Mouse (Mus musculus) kidney, embryonic 14.5 days (tissue): Measurements from ENCODE around the gene Ceacam11. TPM values are rescaled to one million over a fixed set of nuclear protein-coding genes. Genes with fewer than 3 reads are reported as not detected.
"Not testable (repeated sequence)": the region's sequence is repeated elsewhere in the genome, so short reads cannot be mapped to it uniquely, and the experiment has no call there.

Source experiments
- ATAC-seq: fragments of 200-750 bp; cut with Nextera tagmentation; 2 replicates; pipeline ENCODE4 v1.8.0; 2017; ENCODE audit warnings: moderate number of reproducible peaks, mild to moderate bottlenecking, moderate TSS enrichment, moderate library complexity; ENCODE audit not compliant: low FRiP score, low TSS enrichment
- H3K27ac ChIP-seq: fragments of 300-500 bp; sonication (generic); 2 replicates; pipeline ENCODE4 v1.5.1; 2014; ENCODE audit warnings: low read depth, mild to moderate bottlenecking, low read length, moderate library complexity, mixed read lengths
- H3K27me3 ChIP-seq: fragments of 300-500 bp; sonication (generic); 2 replicates; pipeline ENCODE4 v1.6.1; 2014; ENCODE audit warnings: mild to moderate bottlenecking, low read length; ENCODE audit not compliant: control insufficient read depth, insufficient read depth
- H3K36me3 ChIP-seq: fragments of 300-500 bp; sonication (generic); 2 replicates; pipeline ENCODE4 v1.6.1; 2014; ENCODE audit warnings: low read length, mixed read lengths; ENCODE audit not compliant: control insufficient read depth, insufficient read depth
- H3K4me1 ChIP-seq: fragments of 300-500 bp; sonication (generic); 2 replicates; pipeline ENCODE4 v1.6.1; 2014; ENCODE audit warnings: low read length, mixed read lengths; ENCODE audit not compliant: control insufficient read depth, insufficient read depth
- H3K4me2 ChIP-seq: fragments of 300-500 bp; sonication (generic); replicated peaks from 2 replicates; pipeline ENCODE4 v1.6.1; 2014; ENCODE audit warnings: low read depth, mild to moderate bottlenecking, low read length
- H3K4me3 ChIP-seq: fragments of 300-500 bp; sonication (generic); 2 replicates; pipeline ENCODE4 v1.5.1; 2014; ENCODE audit warnings: mild to moderate bottlenecking, low read length
- H3K9ac ChIP-seq: fragments of 300-500 bp; sonication (generic); 2 replicates; pipeline ENCODE4 v1.6.1; 2014; ENCODE audit warnings: low read depth, mild to moderate bottlenecking, low read length, moderate library complexity
- H3K9me3 ChIP-seq: fragments of 300-500 bp; sonication (generic); 2 replicates; pipeline ENCODE4 v1.6.1; 2016; ENCODE audit warnings: low read length; ENCODE audit not compliant: control insufficient read depth
- WGBS: fragments of 180-500 bp; shearing (Covaris S2); extraction: QIAGEN DNeasy Blood & Tissue Kit; methylation state at CpG from one replicate; pipeline ENCODE4 v1.1.7; 2014; 5-methylcytosine and 5-hydroxymethylcytosine counted together
- microRNA-seq: library from miRNA; unstranded; fragments of <30 nt; microRNA quantifications from one replicate; pipeline ENCODE4, GENCODE M21; 2016
- polyA plus RNA-seq: library from polyadenylated mRNA; unstranded; fragments of >200 nt; fragmentation: Nextera tagmentation; extraction: Ambion mirVana; gene quantifications from 2 replicates; pipeline ENCODE4 v1.2.1, GENCODE M21; 2014

The Ceacam11 gene
- not detected in 2 replicates for polyA plus RNA-seq

GRCm38 (mm10) chr7:17971824-17972223 is at the start of gene Ceacam11:
Gene Ceacam11 (plus strand): TSS chr7:17972124.
- Histone ChIP-seq H3K27ac (no peak within 1 kb of the TSS), H3K4me1 (no peaks in the 10 kb centered on the region), H3K36me3 (no peaks in the 10 kb centered on the region), H3K9ac (no peak within 1 kb of the TSS), H3K27me3 (no peaks in the 10 kb centered on the region), H3K9me3 (peaks cover 9% of the 10 kb centered on the region; the same call in 1 of the 2 replicates), H3K4me3 (no peak within 1 kb of the TSS), H3K4me2 (no peak within 1 kb of the TSS)
- 75% methylated on average over 4 of the region's 4 CpGs for WGBS
- no peak for ATAC-seq

DNA sequence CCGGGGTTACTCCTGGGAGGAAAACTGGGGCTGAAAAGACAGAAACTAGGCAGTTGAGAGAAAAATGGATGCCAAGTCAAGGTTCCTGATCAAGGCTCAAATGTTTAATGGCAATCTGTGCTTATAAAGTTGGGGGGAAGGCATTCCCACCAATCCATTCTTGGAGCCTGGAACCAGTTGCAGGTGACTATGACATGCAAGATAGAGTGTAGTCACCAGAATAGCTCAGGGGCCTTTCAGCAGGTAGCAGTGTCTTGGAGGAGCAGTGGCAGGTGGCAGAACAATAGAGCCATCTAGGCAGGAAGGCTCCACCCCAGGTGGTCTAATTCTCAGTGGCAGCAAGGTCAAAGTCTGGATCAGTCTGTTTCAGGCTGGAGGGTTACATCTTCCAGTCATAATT is 29.2 kb downstream of the Ceacam11 start:
- 91% methylated on average over 1 of the region's 1 CpGs for WGBS
- H3K9ac ChIP-seq, H3K4me1 ChIP-seq, H3K36me3 ChIP-seq, H3K4me2 ChIP-seq, H3K27ac ChIP-seq, H3K9me3 ChIP-seq, H3K4me3 ChIP-seq, ATAC-seq, H3K27me3 ChIP-seq: not testable (repeated sequence)

DNA sequence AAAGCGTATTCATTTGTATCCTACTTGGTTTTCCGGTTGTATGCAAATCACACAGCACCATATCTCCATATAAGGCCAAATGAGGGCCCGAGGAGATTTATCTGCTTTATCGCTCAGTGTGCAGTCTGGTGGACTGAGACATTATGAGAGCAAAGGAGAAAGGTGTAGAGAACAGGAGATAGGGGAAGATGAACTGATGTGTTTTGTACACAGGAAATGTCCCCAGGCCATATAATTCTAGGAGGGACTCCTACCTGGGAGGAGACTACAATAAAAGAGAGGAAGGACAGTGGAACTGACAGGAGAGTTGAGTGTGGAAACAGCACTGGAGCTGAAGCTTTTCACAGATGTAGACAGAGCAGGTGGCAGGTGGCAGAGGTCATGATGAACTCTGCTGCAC is 37.7 kb downstream of the Ceacam11 start, which contains the start of gene Ceacam13:
Ceacam13 (plus strand) TSS at position 301 of the 400 bp plus-strand sequence.
- H3K9ac ChIP-seq, result no peak within 1 kb of the TSS
- H3K36me3 ChIP-seq, result no peaks in the 10 kb centered on the region
- H3K4me2 ChIP-seq, result no peak within 1 kb of the TSS
- H3K4me3 ChIP-seq, result no peak within 1 kb of the TSS
- H3K4me1 ChIP-seq, result no peaks in the 10 kb centered on the region
- H3K27ac ChIP-seq, result no peak within 1 kb of the TSS
- ATAC-seq, result no peak
- 75% methylated on average over 4 of the region's 4 CpGs for WGBS
- no peaks in the 10 kb centered on the region for H3K27me3 ChIP-seq
- peaks cover 4% of the 10 kb centered on the region for H3K9me3 ChIP-seq

Small RNA genes lying within 50 kb of the gene (microRNA-seq; reads per million reads assigned to microRNA genes)
- not detected for gene Gm22414

Other genes with a start within 250 kb of the Ceacam11 start
- not detected in 2 replicates for gene Ceacam14, start 159.5 kb upstream of the Ceacam11 start, polyA plus RNA-seq
- gene Gm5155, start 100.4 kb upstream of the Ceacam11 start, polyA plus RNA-seq, result not detected in 2 replicates
- not detected in 2 replicates for gene Ceacam13, start 37.8 kb downstream of the Ceacam11 start, polyA plus RNA-seq
- gene Ceacam12, start 93.8 kb downstream of the Ceacam11 start, polyA plus RNA-seq, result not detected in 2 replicates
- not detected in 2 replicates for gene Igfl3, start 204.4 kb downstream of the Ceacam11 start, polyA plus RNA-seq